Mouse (Mus musculus) kidney, postnatal 10 days (tissue): ENCODE measurements at regions not wholly inside any gene's neighbourhood (a gene's known extent, or its start where the extent isn't known, plus 50 kb on each side); places are given as distances from the start of the nearest gene placed in this dataset.

ENCODE experiments used
- DNase-seq: peaks from one replicate; pipeline ENCODE4 v3.0.0; 2021; ENCODE audit warnings: mixed read lengths

- DNase-seq = no peak
These were observed 278.7 kb downstream of the Cenpw start for GRCm38 (mm10) chr10:29921658-29922057.

- DNase-seq = no peak
These were observed 302.5 kb downstream of the Cenpw start for GRCm38 (mm10) chr10:29897780-29898363.

GRCm38 (mm10) chr10:29864566-29864965 lies 328.9 kb upstream of the Rspo3 start:
- DNase-seq = no peak

GRCm38 (mm10) chr10:29855749-29856313 lies 320.2 kb upstream of the Rspo3 start:
- DNase-seq = no peak

GRCm38 (mm10) chr10:29852516-29852915 lies 316.8 kb upstream of the Rspo3 start:
- DNase-seq = no peak

GRCm38 (mm10) chr10:29824939-29825658 lies 289.4 kb upstream of the Rspo3 start:
- no peak for DNase-seq

- DNase-seq = no peak
These were observed 288.7 kb upstream of the Rspo3 start for GRCm38 (mm10) chr10:29824413-29824812.

- DNase-seq = no peak
These were observed 287.5 kb upstream of the Rspo3 start for GRCm38 (mm10) chr10:29823177-29823576.

- DNase-seq = peak; percentile 70
These were observed 268.4 kb upstream of the Rspo3 start for GRCm38 (mm10) chr10:29803915-29804545.

- no peak for DNase-seq
These were observed 267.0 kb upstream of the Rspo3 start for GRCm38 (mm10) chr10:29802637-29803036.

- DNase-seq = no peak
These were observed 259.0 kb upstream of the Rspo3 start for GRCm38 (mm10) chr10:29794663-29795062.

- no peak for DNase-seq
These were observed 250.6 kb upstream of the Rspo3 start for GRCm38 (mm10) chr10:29786220-29786810.

GRCm38 (mm10) chr10:29736677-29737076 lies 201.0 kb upstream of the Rspo3 start:
- DNase-seq = no peak

- no peak for DNase-seq
These were observed 189.7 kb upstream of the Rspo3 start for GRCm38 (mm10) chr10:29725319-29725718.

- DNase-seq = no peak
These were observed 175.3 kb upstream of the Rspo3 start for GRCm38 (mm10) chr10:29710967-29711366.

GRCm38 (mm10) chr10:29708653-29709052 lies 173.0 kb upstream of the Rspo3 start:
- no peak for DNase-seq

- DNase-seq = no peak
These were observed 157.6 kb upstream of the Rspo3 start for GRCm38 (mm10) chr10:29693009-29693935.

GRCm38 (mm10) chr10:29689529-29689928 lies 153.9 kb upstream of the Rspo3 start:
- no peak for DNase-seq

GRCm38 (mm10) chr10:29686982-29687381 lies 151.3 kb upstream of the Rspo3 start:
- DNase-seq = no peak

- no peak for DNase-seq
These were observed 138.7 kb upstream of the Rspo3 start for GRCm38 (mm10) chr10:29674377-29674776.

- DNase-seq = no peak
These were observed 126.1 kb upstream of the Rspo3 start for GRCm38 (mm10) chr10:29661752-29662151.

GRCm38 (mm10) chr10:29640249-29640648 lies 104.6 kb upstream of the Rspo3 start:
- no peak for DNase-seq
